Comparison of ENCODE assay signal across 23 mouse cellular contexts in the genomic region with DNA sequence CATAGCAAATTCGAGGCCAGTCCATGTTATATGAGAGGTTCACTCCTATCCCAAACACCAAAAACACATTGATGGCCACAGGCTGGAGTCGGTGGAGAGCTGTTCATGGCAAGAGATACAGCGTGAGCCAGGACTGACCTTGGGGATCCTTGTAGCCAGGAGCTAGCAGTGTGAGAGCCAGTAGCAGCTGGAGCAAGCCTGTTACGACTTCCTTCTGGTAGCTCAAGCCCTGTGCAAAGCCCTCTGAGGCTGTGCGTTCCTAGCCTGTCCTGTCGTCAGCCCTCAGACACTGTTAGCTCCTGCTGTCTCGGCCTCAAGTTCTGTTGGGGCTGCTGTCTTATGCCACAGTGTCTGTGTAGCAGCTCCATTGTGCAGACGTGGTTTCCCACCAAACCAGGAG. TPM values are rescaled to one million over a fixed set of nuclear protein-coding genes. Genes with fewer than 3 reads are reported as not detected.
DNase-seq lines count a peak whose midpoint lies in the region; TF ChIP-seq lines count a peak whose summit lies in the region.
"Had no signal": no experiment of that assay in that cellular context is flagged by ENCODE, and none has a peak within 500 bp of the region (broad histone marks: within the 10 kb centered on the region; RNA-seq: fewer than 3 reads in every experiment).

No protein-coding gene starts in this region.

- peak; percentile 59 to 67 for DNase-seq in adrenal gland, adult (ENCODE audit: inconsistent age in 2 of 2, low spot score in 1 of 2)
- DNase-seq in adrenal gland, postnatal 4 days (ENCODE audit: low spot score in 2 of 2), result no peak
- DNase-seq in gastrocnemius, adult 2 months, result no peak
- no peak for DNase-seq in gastrocnemius, postnatal 14 days
- DNase-seq in ovary, adult 18-20 months (ENCODE audit: low spot score), result peak; percentile 55
- no peak for DNase-seq in ovary, postnatal 36 days (ENCODE audit: low spot score)
- DNase-seq in hindbrain, embryonic 10.5 days (ENCODE audit: low spot score), result no peak
- DNase-seq: B cell, adult 2 months; cerebellum, adult 11-12 months; cerebellum, adult 9-10 months; cerebellum, postnatal 25 days; gastrocnemius, postnatal 36 days; heart, adult 18-20 months; kidney, adult 8-10 months had no signal

- peaks cover 27% of the 10 kb centered on the region for H3K4me1 ChIP-seq in hindbrain, embryonic 10.5 days (replicated peaks)

- peaks cover 6% of the 10 kb centered on the region; the same call in 1 of the 2 replicates for H3K9me3 ChIP-seq in hindbrain, embryonic 10.5 days
- H3K9me3 ChIP-seq: heart, embryonic 10.5 days; intestine, embryonic 15.5 days had no signal

- H3K27me3 ChIP-seq in hindbrain, embryonic 10.5 days (ENCODE audit: insufficient read depth, poor library complexity, severe bottlenecking), result no peaks in the 10 kb centered on the region
- H3K27me3 ChIP-seq: embryonic facial prominence, embryonic 13.5 days; forebrain, embryonic 12.5 days; intestine, embryonic 15.5 days had no signal

- no peak overlapping the region for H3K4me3 ChIP-seq in gastrocnemius, adult 2 months
- H3K4me3 ChIP-seq in hindbrain, embryonic 10.5 days, result no peak overlapping the region
- H3K4me3 ChIP-seq: embryonic facial prominence, embryonic 13.5 days; forebrain, embryonic 12.5 days; heart, embryonic 10.5 days; intestine, embryonic 15.5 days had no signal

- TF ChIP-seq CTCF in gastrocnemius, adult 2 months (IDR thresholded peaks at IDR 0.05), result no peak

- H3K27ac ChIP-seq in gastrocnemius, adult 2 months, result peak overlapping the region; percentile 54; the same call in 1 of the 2 replicates
- no peak overlapping the region for H3K27ac ChIP-seq in hindbrain, embryonic 10.5 days
- H3K27ac ChIP-seq: embryonic facial prominence, embryonic 13.5 days; forebrain, embryonic 12.5 days; heart, embryonic 10.5 days; hindbrain, embryonic 14.5 days; intestine, embryonic 15.5 days had no signal

- peaks cover 72% of the 10 kb centered on the region for H3K36me3 ChIP-seq in hindbrain, embryonic 10.5 days

- WGBS in hindbrain, embryonic 10.5 days, result 91% methylated on average over 8 of the region's 8 CpGs

- intact Hi-C loops in gastrocnemius, adult 2 months (cut with DNase I), result no loop called here
- intact Hi-C loops in gastrocnemius, postnatal 14 days (cut with DNase I; ENCODE audit: low total_unique reads), result no loop called here

RNA-seq across cellular contexts. Expression of a gene that starts 4.5 kb away (rescaled TPM):
- total RNA-seq in adrenal gland, postnatal 4 days (2021), result 1,000 to 10,000 TPM; 1,198 to 1,213 TPM
- total RNA-seq in gastrocnemius, adult 2 months (2021), result 100 to 1,000 TPM; 382 to 410 TPM
- total RNA-seq in gastrocnemius, postnatal 14 days (2021), result 100 to 1,000 TPM; 541 to 620 TPM
- 439 and 483 TPM in 2 replicates for polyA plus RNA-seq in hindbrain, embryonic 10.5 days (2016; fragmentation: Nextera tagmentation; extraction: Ambion mirVana)

RNA-seq across cellular contexts. Expression of a gene that starts 10.5 kb away (rescaled TPM):
- total RNA-seq in adrenal gland, postnatal 4 days (2021), result 10 to 100 TPM; 38.6 to 49.3 TPM
- total RNA-seq in gastrocnemius, adult 2 months (2021), result 10 to 100 TPM in 1 of 2 experiments, 1 to 10 TPM in 1; 9.4 to 11.2 TPM
- total RNA-seq in gastrocnemius, postnatal 14 days (2021), result 10 to 100 TPM; 10.2 to 10.4 TPM
- 32.6 and 32.9 TPM in 2 replicates for polyA plus RNA-seq in hindbrain, embryonic 10.5 days (2016; fragmentation: Nextera tagmentation; extraction: Ambion mirVana)

RNA-seq across cellular contexts. Expression of a gene that starts 26.8 kb away (rescaled TPM):
- total RNA-seq in adrenal gland, postnatal 4 days (2021), result 10 to 100 TPM; 23.8 to 27.5 TPM
- total RNA-seq in gastrocnemius, adult 2 months (2021), result 1 to 10 TPM; 6.9 to 7.4 TPM
- total RNA-seq in gastrocnemius, postnatal 14 days (2021), result 10 to 100 TPM in 1 of 2 experiments, 1 to 10 TPM in 1; 9.3 to 11.5 TPM
- polyA plus RNA-seq in hindbrain, embryonic 10.5 days (2016; fragmentation: Nextera tagmentation; extraction: Ambion mirVana), result 5.5 and 6.1 TPM in 2 replicates
- polyA plus RNA-seq: activated CD4-positive, CD25-positive, alpha-beta regulatory T cell, adult 4 months; CD4-positive, CD25-positive, alpha-beta regulatory T cell, adult 4 months had no signal

RNA-seq across cellular contexts. Expression of a gene that starts 41.2 kb away (rescaled TPM):
- total RNA-seq in adrenal gland, postnatal 4 days (2021), result 1 to 10 TPM in 1 of 2 experiments, under 1 TPM in 1; 0.62 to 1.5 TPM
- total RNA-seq in gastrocnemius, adult 2 months (2021), result not detected
- not detected for total RNA-seq in gastrocnemius, postnatal 14 days (2021)
- 2.8 and 4.0 TPM in 2 replicates for polyA plus RNA-seq in hindbrain, embryonic 10.5 days (2016; fragmentation: Nextera tagmentation; extraction: Ambion mirVana)
- total RNA-seq: gastrocnemius, adult 18-20 months; gastrocnemius, postnatal 36 days; heart, adult 18-20 months had no signal
- polyA plus RNA-seq: activated CD4-positive, CD25-positive, alpha-beta regulatory T cell, adult 4 months; cortical plate, adult 2 months had no signal

Comparison
In these comparisons a context has a peak if more than half of its experiments do, and no peak if none do; other contexts are left out.
1. DNase-seq: peak in adrenal gland, adult (2 of 2) and ovary, adult 18-20 months (single experiment); none in adrenal gland, postnatal 4 days (0 of 2), gastrocnemius, adult 2 months (single experiment), gastrocnemius, postnatal 14 days (single experiment), ovary, postnatal 36 days (single experiment) and hindbrain, embryonic 10.5 days (single experiment).